Mouse (Mus musculus) bone marrow macrophage, adult 2 months (primary cell): ENCODE measurements around the gene Gm28635.

ENCODE experiments used
- CTCF ChIP-seq: IDR thresholded peaks from 2 replicates; pipeline ENCODE4 v1.5.1; 2012; ENCODE audit warnings: low read depth, mild to moderate bottlenecking, low read length, moderate library complexity
- POLR2A ChIP-seq: IDR thresholded peaks from 2 replicates; pipeline ENCODE4 v1.6.1; 2012; ENCODE audit warnings: mild to moderate bottlenecking, low read depth, low read length, borderline replicate concordance

DNA sequence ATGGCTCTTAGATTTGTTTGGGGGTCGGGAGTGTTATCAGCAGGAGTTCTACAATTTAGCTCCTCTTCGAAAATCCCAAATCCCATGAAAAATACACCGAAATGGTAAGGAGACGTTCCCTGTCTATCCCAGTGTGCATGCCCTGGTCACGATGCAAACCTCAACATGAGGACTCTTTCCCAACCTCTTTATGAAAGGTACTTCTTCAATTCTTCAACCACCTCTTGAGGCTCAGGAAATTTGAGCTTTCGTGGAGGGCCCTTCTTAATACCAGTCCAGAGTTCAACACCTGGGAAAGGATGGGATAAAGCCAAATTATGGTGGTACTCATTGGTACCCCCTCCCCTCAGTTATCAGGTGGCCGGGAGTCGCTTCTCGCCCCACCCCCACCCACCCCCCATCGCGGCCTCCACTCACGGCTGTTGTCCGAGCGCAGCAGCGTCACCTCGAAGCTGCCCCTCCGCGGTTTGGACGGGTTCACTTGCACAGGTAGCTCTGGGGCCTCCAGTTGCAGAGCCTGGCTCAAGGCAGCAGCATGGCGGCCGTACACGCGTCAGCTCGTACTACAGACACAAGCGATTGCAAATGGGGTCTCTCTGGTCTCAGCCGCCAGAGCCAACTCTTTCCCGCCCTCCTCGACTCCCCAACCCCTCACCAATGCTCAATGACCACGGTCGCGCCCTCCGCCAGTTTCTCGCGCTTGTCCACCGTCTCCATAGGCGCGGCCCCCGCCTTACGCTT is 7.8 kb downstream of the Gm28635 start:
- TF ChIP-seq CTCF, result no peak
- no peak for TF ChIP-seq POLR2A
